Mouse (Mus musculus) ES-E14 (cell line): ENCODE measurements around the gene Prg2. TPM values are rescaled to one million over a fixed set of nuclear protein-coding genes. Genes with fewer than 3 reads are reported as not detected.

Experiments used
- DNase-seq: peaks from one replicate; pipeline ENCODE4 v3.0.0-alpha.2; 2013; ENCODE audit warnings: low read depth, low spot score
- H3K27ac ChIP-seq: 2 replicates; pipeline ENCODE4 v1.5.1; 2012; ENCODE audit warnings: low read depth, mild to moderate bottlenecking, low read length, moderate library complexity, mixed read lengths; ENCODE audit not compliant: poor library complexity, insufficient read depth, severe bottlenecking
- H3K36me3 ChIP-seq: 2 replicates; pipeline ENCODE4 v1.6.1; 2012; ENCODE audit warnings: mild to moderate bottlenecking, low read length, moderate library complexity, mixed read lengths; ENCODE audit not compliant: control insufficient read depth, poor library complexity, insufficient read depth, severe bottlenecking
- H3K4me1 ChIP-seq, 2 experiments: fragments of 150-350 bp in 1 of 2; sonication (generic) in 1 of 2; 2 replicates each; pipeline ENCODE4 v1.6.1; 2012; ENCODE audit warnings: low read length in 2 of 2, mild to moderate bottlenecking in 1 of 2, mixed read lengths in 1 of 2; ENCODE audit not compliant: control insufficient read depth in 2 of 2, insufficient read depth in 2 of 2, poor library complexity in 1 of 2
- H3K4me3 ChIP-seq, 2 experiments: fragments of 150-350 bp in 1 of 2; sonication (generic) in 1 of 2; 2 replicates each; pipeline ENCODE4 v1.5.1; 2012; ENCODE audit warnings: low read length in 2 of 2, low read depth in 1 of 2, mild to moderate bottlenecking in 1 of 2, mixed read lengths in 1 of 2; ENCODE audit not compliant: insufficient read depth in 1 of 2, poor library complexity in 1 of 2, severe bottlenecking in 1 of 2
- H3K9ac ChIP-seq: 2 replicates; pipeline ENCODE4 v1.6.1; 2012; ENCODE audit warnings: low read depth, mild to moderate bottlenecking, low read length, mixed read lengths; ENCODE audit not compliant: poor library complexity, insufficient read depth, severe bottlenecking
- H3K9me3 ChIP-seq: fragments of 150-350 bp; sonication (generic); 2 replicates; pipeline ENCODE4 v1.6.1; 2012; ENCODE audit warnings: low read depth, mild to moderate bottlenecking, low read length; ENCODE audit not compliant: control insufficient read depth, insufficient read depth
- CHD2 ChIP-seq: IDR thresholded peaks from 2 replicates; pipeline ENCODE4 v1.6.1; 2014; ENCODE audit warnings: mild to moderate bottlenecking, low read depth, low read length, inconsistent platforms
- HCFC1 ChIP-seq: IDR thresholded peaks from 2 replicates; pipeline ENCODE4 v1.6.1; 2012; ENCODE audit warnings: low read length, inconsistent platforms, borderline replicate concordance; ENCODE audit not compliant: insufficient read depth
- MAFK ChIP-seq: IDR thresholded peaks from 2 replicates; pipeline ENCODE4 v1.6.1; 2014; ENCODE audit warnings: mild to moderate bottlenecking, low read depth, low read length, inconsistent platforms; ENCODE audit not compliant: insufficient read depth
- ZC3H11A ChIP-seq: IDR thresholded peaks from 2 replicates; pipeline ENCODE4 v1.6.1; 2012; ENCODE audit warnings: low read depth, mild to moderate bottlenecking, inconsistent platforms, low read length, borderline replicate concordance
- ZNF384 ChIP-seq: IDR thresholded peaks from 2 replicates; pipeline ENCODE4 v1.6.1; 2012; ENCODE audit warnings: low read depth, low read length, inconsistent platforms
- in situ Hi-C, 2 experiments: fragments of 600-800 bp; cut with MboI; formaldehyde crosslinking; loops; one replicate each; pipeline ENCODE4 v1.15.1; 2025; ENCODE audit warnings: low sequenced_read_pairs in 2 of 2, inconsistent platforms in 1 of 2; ENCODE audit not compliant: unreplicated experiment in 2 of 2
- total RNA-seq: library from RNA; depleted of rRNA; stranded (reverse); fragments of 300-350 nt; gene quantifications from 2 replicates; pipeline ENCODE4 v1.2.3, GENCODE M21; 2012

Prg2 gene
- total RNA-seq, 1 experiment: not detected

DNA sequence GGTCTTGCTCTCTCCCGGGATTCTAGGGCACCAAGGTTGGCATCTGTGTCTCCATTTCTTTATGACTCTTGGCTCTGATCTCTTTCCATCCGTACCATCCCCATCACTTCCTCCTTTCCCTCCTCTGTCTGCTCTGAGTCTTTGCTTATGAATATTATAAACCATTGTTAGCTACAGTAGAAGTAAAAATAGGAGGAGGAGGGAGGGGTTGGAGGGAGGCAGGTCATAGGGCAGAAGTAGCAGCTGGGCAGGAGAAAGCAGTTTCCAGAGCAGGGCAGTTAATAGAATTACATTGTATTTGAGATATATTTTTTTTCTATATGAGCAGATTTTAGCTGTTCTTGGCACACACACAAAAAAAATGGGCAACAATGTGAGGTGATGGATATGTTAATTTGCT, 31.5 kb upstream of the Prg2 start:
- H3K36me3 ChIP-seq: peaks cover 2% of the 10 kb centered on the region; the same call in 1 of the 2 replicates
- H3K4me3 ChIP-seq: no peak overlapping the region
- in situ Hi-C loops: no loop called here
- H3K4me1 ChIP-seq: no peaks in the 10 kb centered on the region
- DNase-seq: no peak
- no peak overlapping the region for H3K9ac ChIP-seq
- no peak overlapping the region for H3K27ac ChIP-seq
- TF ChIP-seq ZNF384: no peak
- no peak for TF ChIP-seq HCFC1
- no peak for TF ChIP-seq MAFK
- no peak for TF ChIP-seq ZC3H11A
- TF ChIP-seq CHD2: no peak
- H3K9me3 ChIP-seq: no peaks in the 10 kb centered on the region

GRCm38 (mm10) chr2:84951027-84951426, 29.2 kb upstream of the Prg2 start:
- Histone ChIP-seq H3K9me3 (no peaks in the 10 kb centered on the region), H3K27ac (no peak overlapping the region), H3K9ac (no peak overlapping the region), H3K4me3 (no peak overlapping the region), H3K36me3 (peaks cover 2% of the 10 kb centered on the region; the same call in 1 of the 2 replicates), H3K4me1 (no peaks in the 10 kb centered on the region)
- DNase-seq: no peak
- TF ChIP-seq ZNF384: no peak
- no peak for TF ChIP-seq ZC3H11A
- in situ Hi-C loops: no loop called here

- H3K36me3 ChIP-seq: peaks cover 2% of the 10 kb centered on the region; the same call in 1 of the 2 replicates
- H3K27ac ChIP-seq: no peak overlapping the region
- in situ Hi-C loops: no loop called here
These were observed 28.0 kb upstream of the Prg2 start for GRCm38 (mm10) chr2:84952251-84952650.

GRCm38 (mm10) chr2:84952693-84953092, 27.6 kb upstream of the Prg2 start:
- no peak overlapping the region for H3K27ac ChIP-seq
- no peak for TF ChIP-seq MAFK
- TF ChIP-seq ZC3H11A: no peak
- no peak for TF ChIP-seq ZNF384
- no peak for TF ChIP-seq HCFC1
- no peak for TF ChIP-seq CHD2
- peaks cover 2% of the 10 kb centered on the region; the same call in 1 of the 2 replicates for H3K36me3 ChIP-seq
- DNase-seq: no peak
- no peak overlapping the region for H3K9ac ChIP-seq
- in situ Hi-C loops: no loop called here
- no peak overlapping the region for H3K4me3 ChIP-seq
- no peaks in the 10 kb centered on the region for H3K9me3 ChIP-seq
- H3K4me1 ChIP-seq: no peaks in the 10 kb centered on the region

More at GRCm38 (mm10) chr2:84952251-84952650, 28.0 kb upstream of the Prg2 start:
- TF ChIP-seq ZNF384 (no peak), MAFK (no peak), ZC3H11A (no peak), CHD2 (no peak), HCFC1 (no peak)
- no peak for DNase-seq
- Histone ChIP-seq H3K4me3 (no peak overlapping the region), H3K9ac (no peak overlapping the region), H3K9me3 (no peaks in the 10 kb centered on the region), H3K4me1 (no peaks in the 10 kb centered on the region)

DNA sequence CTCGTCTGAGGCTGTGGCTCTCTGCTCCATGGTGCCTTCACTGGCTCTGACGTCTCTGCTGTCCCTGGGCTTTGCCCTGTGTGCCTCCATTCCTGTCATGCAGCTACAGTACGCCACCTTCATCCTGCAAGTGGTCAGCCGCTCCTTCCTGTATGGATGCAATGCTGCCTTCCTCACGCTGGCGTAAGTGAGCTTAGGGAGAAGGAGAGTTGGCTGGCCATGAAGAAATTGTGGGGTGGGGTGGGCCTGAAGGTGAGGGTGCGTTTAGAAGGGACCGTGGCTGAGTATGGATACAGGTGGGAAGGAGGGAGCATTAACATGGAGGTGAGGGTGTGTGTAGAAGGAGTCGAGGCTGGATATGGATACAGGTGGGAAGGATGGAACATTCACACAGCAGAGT, 24.8 kb upstream of the Prg2 start:
- H3K27ac ChIP-seq: no peak overlapping the region
- H3K4me1 ChIP-seq: no peaks in the 10 kb centered on the region
- H3K9ac ChIP-seq: no peak overlapping the region
- in situ Hi-C loops: no loop called here
- no peaks in the 10 kb centered on the region for H3K9me3 ChIP-seq
- TF ChIP-seq ZC3H11A (no peak), ZNF384 (no peak)
- no peak for DNase-seq
- no peak overlapping the region for H3K4me3 ChIP-seq
- H3K36me3 ChIP-seq: no peaks in the 10 kb centered on the region; the same call in 1 of the 2 replicates
